Mouse (Mus musculus) liver, embryonic 16.5 days (tissue): ENCODE results near the gene Gprc5c. TPM values are rescaled to one million over a fixed set of nuclear protein-coding genes. Genes with fewer than 3 reads are reported as not detected.
A peak's percentile ranks its signal among the peaks of the same experiment; 100 is the strongest.

ENCODE experiments used
- ATAC-seq: fragments of 200-750 bp; cut with Nextera tagmentation; 2 replicates; pipeline ENCODE4 v1.8.0; 2017; ENCODE audit warnings: low read depth, mild to moderate bottlenecking, moderate number of reproducible peaks, moderate library complexity
- H3K27ac ChIP-seq: fragments of 300-500 bp; sonication (generic); 2 replicates; pipeline ENCODE4 v1.5.1; 2014; ENCODE audit warnings: mild to moderate bottlenecking, low read length
- H3K27me3 ChIP-seq: fragments of 300-500 bp; sonication (generic); 2 replicates; pipeline ENCODE4 v1.6.1; 2014; ENCODE audit warnings: low read depth, low read length, mixed read lengths; ENCODE audit not compliant: control insufficient read depth, insufficient read depth
- H3K36me3 ChIP-seq: fragments of 300-500 bp; sonication (generic); 2 replicates; pipeline ENCODE4 v1.6.1; 2014; ENCODE audit warnings: mild to moderate bottlenecking; ENCODE audit not compliant: control insufficient read depth, insufficient read depth
- H3K4me1 ChIP-seq: fragments of 300-500 bp; sonication (generic); 2 replicates; pipeline ENCODE4 v1.6.1; 2014; ENCODE audit warnings: low read depth, low read length, mixed read lengths; ENCODE audit not compliant: control insufficient read depth
- H3K4me2 ChIP-seq: fragments of 300-500 bp; sonication (generic); 2 replicates; pipeline ENCODE4 v1.6.1; 2014; ENCODE audit warnings: low read depth, low read length, mixed read lengths
- H3K4me3 ChIP-seq: fragments of 300-500 bp; sonication (generic); 2 replicates; pipeline ENCODE4 v1.5.1; 2014; ENCODE audit warnings: low read depth, mild to moderate bottlenecking, low read length
- H3K9ac ChIP-seq: fragments of 300-500 bp; sonication (generic); 2 replicates; pipeline ENCODE4 v1.6.1; 2014; ENCODE audit warnings: low read depth, low read length
- H3K9me3 ChIP-seq: fragments of 300-500 bp; sonication (generic); replicated peaks from 2 replicates; pipeline ENCODE4 v1.6.1; 2016; ENCODE audit warnings: low read length; ENCODE audit not compliant: control insufficient read depth
- WGBS: fragments of 180-500 bp; shearing (Covaris S2); extraction: QIAGEN DNeasy Blood & Tissue Kit; methylation state at CpG from one replicate; pipeline ENCODE4 v1.1.7; 2014; ENCODE audit not compliant: insufficient replicate concordance; 5-methylcytosine and 5-hydroxymethylcytosine counted together
- polyA plus RNA-seq: library from polyadenylated mRNA; unstranded; fragments of >200 nt; fragmentation: Nextera tagmentation; extraction: Ambion mirVana; gene quantifications from 2 replicates; pipeline ENCODE4 v1.2.1, GENCODE M21; 2015

The Gprc5c gene
- polyA plus RNA-seq: 19.5 and 20.2 TPM in 2 replicates

DNA sequence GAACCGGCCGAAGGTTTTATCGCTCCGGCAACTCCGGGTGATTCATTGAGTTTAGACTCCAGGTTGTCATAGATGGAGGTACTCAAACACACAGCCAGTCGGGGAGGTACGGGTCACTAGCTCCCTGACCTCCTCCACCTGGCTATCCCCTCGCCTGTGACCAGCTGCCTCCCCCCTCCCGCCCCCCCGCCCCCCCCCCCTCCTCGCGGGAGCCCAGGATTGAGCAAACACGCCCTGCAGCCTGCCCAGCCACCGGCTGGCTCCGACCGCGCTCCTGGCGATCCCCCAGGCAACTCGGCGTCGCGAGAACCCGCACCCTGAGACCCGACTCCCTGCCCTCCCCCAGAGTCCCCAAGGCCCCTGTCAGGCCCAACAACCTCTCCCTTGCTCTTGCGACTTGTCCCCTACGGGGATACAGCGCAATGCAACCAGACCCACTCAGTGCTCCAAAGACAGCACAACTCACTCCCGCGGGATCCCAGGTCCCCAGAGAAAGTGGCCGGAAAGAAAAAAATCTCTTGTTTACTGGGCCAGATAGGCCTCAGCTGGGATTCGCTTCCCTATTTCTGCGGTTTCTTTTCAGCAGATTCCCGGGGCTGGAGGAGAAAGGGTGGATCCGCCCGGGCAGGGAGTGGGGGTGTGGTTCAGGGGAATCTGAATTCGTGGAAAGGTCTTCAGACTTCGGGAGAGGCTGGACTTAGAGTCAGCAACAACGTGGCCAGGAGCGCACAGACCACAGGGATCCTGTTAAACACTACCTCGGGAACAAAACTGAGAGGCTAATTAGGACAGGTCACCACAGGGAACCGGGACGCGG, at the start of gene Gprc5c:
Gene Gprc5c (plus strand): TSS at position 701 of the 817 bp plus-strand sequence.
- H3K4me2 ChIP-seq: peak within 1 kb of the TSS; percentile 64
- H3K27ac ChIP-seq: peak within 1 kb of the TSS; percentile 83
- H3K27me3 ChIP-seq: peaks cover 45% of the 10 kb centered on the region
- H3K9me3 ChIP-seq: no peaks in the 10 kb centered on the region
- H3K4me3 ChIP-seq: peak within 1 kb of the TSS; percentile 60
- H3K9ac ChIP-seq: peak within 1 kb of the TSS; percentile 63
- no peaks in the 10 kb centered on the region for H3K36me3 ChIP-seq
- ATAC-seq: peak; percentile 44
- peaks cover 3% of the 10 kb centered on the region for H3K4me1 ChIP-seq
- 3% methylated on average over 39 of the region's 43 CpGs for WGBS

DNA sequence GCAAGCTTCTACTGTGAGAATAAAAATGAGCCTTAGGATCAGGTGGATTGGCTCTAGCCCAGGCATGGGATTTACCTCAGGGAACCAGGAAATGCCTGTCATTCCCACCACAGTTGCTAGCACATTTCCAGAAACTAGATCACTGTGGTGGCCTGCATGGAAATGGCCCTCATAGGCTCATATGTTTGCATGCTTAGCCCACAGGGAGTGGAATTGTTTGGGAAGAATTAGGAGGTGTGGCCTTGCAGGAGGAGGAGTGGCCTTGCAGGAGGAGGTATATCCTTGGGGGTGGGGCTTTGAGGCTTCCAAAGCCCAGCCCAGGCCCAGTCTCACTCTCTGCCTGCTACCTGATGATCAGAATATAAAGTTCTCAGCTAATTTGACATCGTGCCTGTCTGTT, 49.0 kb upstream of the Gprc5c start:
- H3K36me3 ChIP-seq: no peaks in the 10 kb centered on the region
- no peaks in the 10 kb centered on the region for H3K4me1 ChIP-seq
- no peak for ATAC-seq
- no peaks in the 10 kb centered on the region for H3K9me3 ChIP-seq
- WGBS: 66% methylated on average over 1 of the region's 1 CpGs
- no peak overlapping the region for H3K4me3 ChIP-seq
- no peak overlapping the region for H3K9ac ChIP-seq
- H3K27me3 ChIP-seq: 0 out of 2 replicates have a peak, but pooled peaks cover 2% of the 10 kb centered on the region
- H3K27ac ChIP-seq: no peak overlapping the region
- no peak overlapping the region for H3K4me2 ChIP-seq

GRCm38 (mm10) chr11:114802540-114803267, 48.2 kb upstream of the Gprc5c start:
- Histone ChIP-seq H3K27ac (no peak overlapping the region), H3K36me3 (no peaks in the 10 kb centered on the region), H3K9ac (no peak overlapping the region), H3K4me1 (no peaks in the 10 kb centered on the region; the same call in 1 of the 2 replicates), H3K4me2 (no peak overlapping the region), H3K4me3 (no peak overlapping the region), H3K9me3 (no peaks in the 10 kb centered on the region), H3K27me3 (0 out of 2 replicates have a peak, but pooled peaks cover 2% of the 10 kb centered on the region)
- WGBS: 54% methylated on average over 15 of the region's 15 CpGs
- no peak for ATAC-seq

DNA sequence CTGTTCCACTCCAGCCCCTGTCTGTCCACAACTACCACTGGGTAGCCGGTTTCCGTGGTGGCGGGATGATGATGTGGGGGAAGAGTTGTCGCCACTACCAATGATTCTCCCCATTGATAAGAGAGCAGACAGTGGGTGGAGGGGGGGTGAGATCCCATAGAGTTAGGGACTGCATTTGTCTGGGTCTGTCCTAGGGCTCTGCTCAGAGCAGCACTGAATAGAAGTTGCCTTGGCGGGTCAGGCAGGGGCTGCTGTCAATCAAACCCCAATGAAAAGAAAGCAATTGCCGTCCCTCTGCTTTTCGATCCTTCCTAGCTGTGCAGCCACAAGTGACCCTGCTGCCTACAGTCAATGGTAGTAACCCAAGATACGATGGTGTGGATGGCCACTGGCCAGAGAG, 47.0 kb upstream of the Gprc5c start:
- Histone ChIP-seq H3K4me2 (no peak overlapping the region), H3K36me3 (no peaks in the 10 kb centered on the region), H3K27me3 (0 out of 2 replicates have a peak, but pooled peaks cover 2% of the 10 kb centered on the region), H3K9ac (no peak overlapping the region), H3K4me3 (no peak overlapping the region), H3K9me3 (no peaks in the 10 kb centered on the region), H3K27ac (no peak overlapping the region), H3K4me1 (no peaks in the 10 kb centered on the region; the same call in 1 of the 2 replicates)
- WGBS: 47% methylated on average over 8 of the region's 8 CpGs
- ATAC-seq: no peak

GRCm38 (mm10) chr11:114807025-114807424, 43.9 kb upstream of the Gprc5c start:
- WGBS: 61% methylated on average over 2 of the region's 2 CpGs
- Histone ChIP-seq H3K27ac (no peak overlapping the region), H3K9ac (no peak overlapping the region), H3K4me3 (no peak overlapping the region), H3K9me3 (no peaks in the 10 kb centered on the region), H3K36me3 (no peaks in the 10 kb centered on the region), H3K4me2 (no peak overlapping the region), H3K4me1 (no peaks in the 10 kb centered on the region; the same call in 1 of the 2 replicates), H3K27me3 (0 out of 2 replicates have a peak, but pooled peaks cover 2% of the 10 kb centered on the region)
- ATAC-seq: no peak

DNA sequence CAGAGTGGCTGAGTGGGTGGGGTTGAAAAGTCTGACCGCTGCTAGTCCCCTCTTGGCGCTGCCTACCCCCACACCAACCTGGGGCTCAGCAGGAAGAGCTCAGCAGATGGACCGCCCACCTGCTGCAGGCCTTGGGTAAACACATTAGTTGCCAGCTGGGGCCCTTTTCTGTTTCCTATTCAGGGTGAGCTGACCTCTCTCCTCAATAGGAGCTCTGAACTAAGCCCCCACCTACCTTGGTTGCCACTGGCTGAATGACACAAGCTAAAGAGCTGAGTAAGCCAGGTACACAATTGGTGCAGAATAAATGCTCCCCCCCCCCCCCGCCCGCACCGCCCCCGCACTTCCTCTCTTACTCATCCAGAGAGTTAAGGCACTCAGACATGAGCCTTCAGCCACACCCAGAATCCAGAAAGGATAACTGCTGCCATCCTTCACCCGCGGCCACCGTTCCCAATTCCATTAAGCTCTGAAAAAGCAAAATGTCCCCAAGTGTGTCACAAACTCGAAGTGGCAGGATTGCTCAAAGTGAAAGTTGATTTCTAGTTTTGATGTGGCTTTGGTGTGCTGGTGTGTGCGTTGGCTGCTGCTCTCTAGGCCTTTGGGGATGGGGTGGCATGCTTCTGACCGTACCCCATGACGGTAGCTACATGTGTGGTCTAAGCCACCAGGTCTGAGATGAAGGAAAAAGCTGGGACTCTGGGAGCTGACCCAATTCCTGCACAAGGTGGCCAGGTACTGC, 43.1 kb upstream of the Gprc5c start:
- WGBS: 21% methylated on average over 14 of the region's 14 CpGs
- Histone ChIP-seq H3K27ac (no peak overlapping the region), H3K4me1 (no peaks in the 10 kb centered on the region; the same call in 1 of the 2 replicates), H3K9ac (no peak overlapping the region), H3K27me3 (no peaks in the 10 kb centered on the region), H3K4me3 (no peak overlapping the region), H3K36me3 (no peaks in the 10 kb centered on the region), H3K9me3 (no peaks in the 10 kb centered on the region), H3K4me2 (no peak overlapping the region)
- ATAC-seq: peak; percentile 66

- Histone ChIP-seq H3K4me2 (no peak overlapping the region), H3K4me3 (no peak overlapping the region), H3K27me3 (no peaks in the 10 kb centered on the region), H3K36me3 (no peaks in the 10 kb centered on the region), H3K9me3 (no peaks in the 10 kb centered on the region), H3K4me1 (no peaks in the 10 kb centered on the region; the same call in 1 of the 2 replicates), H3K27ac (no peak overlapping the region), H3K9ac (no peak overlapping the region)
- no peak for ATAC-seq
- WGBS: 37% methylated on average over 1 of the region's 1 CpGs
Observed at GRCm38 (mm10) chr11:114809371-114809770, 41.6 kb upstream of the Gprc5c start.

DNA sequence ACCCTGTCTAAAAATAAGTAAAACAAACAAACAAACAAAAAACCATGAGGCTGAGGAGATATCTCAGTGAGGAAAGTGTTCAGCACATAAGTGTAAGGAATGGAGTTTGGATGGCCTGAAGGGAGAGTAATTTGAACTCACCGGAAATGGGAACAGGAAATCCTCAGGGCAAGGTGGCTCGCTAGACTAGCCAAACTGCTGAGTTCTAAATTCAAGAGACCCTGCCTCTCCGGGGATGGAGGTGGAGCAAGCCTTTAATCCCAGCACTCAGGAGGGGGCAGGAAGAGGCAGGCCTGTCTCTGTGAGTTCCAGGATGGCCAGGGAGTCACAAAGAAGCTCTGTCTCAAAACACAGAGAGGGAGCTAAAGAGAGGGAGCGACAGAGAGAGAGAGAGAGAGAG, 40.6 kb upstream of the Gprc5c start:
- ATAC-seq: no peak
- Histone ChIP-seq H3K9me3 (no peaks in the 10 kb centered on the region), H3K4me1 (no peaks in the 10 kb centered on the region; the same call in 1 of the 2 replicates), H3K4me3 (no peak overlapping the region), H3K9ac (no peak overlapping the region), H3K27me3 (no peaks in the 10 kb centered on the region), H3K4me2 (no peak overlapping the region), H3K36me3 (no peaks in the 10 kb centered on the region), H3K27ac (no peak overlapping the region)
- whole genome bisulfite sequencing: 18% methylated on average over 4 of the region's 4 CpGs
